Mouse (Mus musculus) gastrocnemius, postnatal 25 days (tissue): ENCODE results near the gene Gm3005. TPM values are rescaled to one million over a fixed set of nuclear protein-coding genes. Genes with fewer than 3 reads are reported as not detected.
"Not testable (repeated sequence)": the region's sequence is repeated elsewhere in the genome, so short reads cannot be mapped to it uniquely, and the experiment has no call there.

Experiments used
- DNase-seq: peaks from one replicate; pipeline ENCODE4 v3.0.0; 2022
- long read RNA-seq, 2 experiments: library from polyadenylated mRNA; stranded (forward); transcript quantifications; one replicate each; pipeline ENCODE4 v2.0.0; 2021
- total RNA-seq, 2 experiments: library from RNA; stranded (reverse); gene quantifications; 1 replicate in 1 of 2; 2 replicates in 1 of 2; pipeline ENCODE4 v1.2.3; 2021

Gm3005 gene
- not detected for total RNA-seq
- long read RNA-seq, experiment 1: 0 reads
- long read RNA-seq, experiment 2: 0 reads

GRCm38 (mm10) chr14:3427803-3428202 lies at the start of gene Gm3005:
TSS of gene Gm3005 (plus strand) at chr14:3428103.
- not testable (repeated sequence) for DNase-seq

- DNase-seq: not testable (repeated sequence)
These were observed 33.1 kb upstream of the Gm3005 start, which contains the start of gene Gm10413 for GRCm38 (mm10) chr14:3394793-3395192. TSS of gene Gm10413 (plus strand) at chr14:3395093.

GRCm38 (mm10) chr14:3412314-3412713 lies 15.6 kb upstream of the Gm3005 start, which contains the start of gene Gm10409:
TSS of gene Gm10409 (plus strand) at chr14:3412614.
- not testable (repeated sequence) for DNase-seq

- DNase-seq: not testable (repeated sequence)
These were observed 21.2 kb downstream of the Gm3005 start, which contains the start of gene Gm10408 for GRCm38 (mm10) chr14:3449079-3449478. TSS of gene Gm10408 (plus strand) at chr14:3449379.

- not testable (repeated sequence) for DNase-seq
These were observed 206.3 kb downstream of the Gm3005 start, which contains the start of gene Gm3012 for GRCm38 (mm10) chr14:3634212-3634611. TSS of gene Gm3012 (plus strand) at chr14:3634512.

Other genes with a start within 250 kb of the Gm3005 start
- not detected for gene Gm5795, start 239.8 kb upstream of the Gm3005 start, total RNA-seq
- gene D830030K20Rik, start 219.6 kb upstream of the Gm3005 start, total RNA-seq: 1 to 10 TPM in 1 of 2 experiments, under 1 TPM in 1; 0.33 to 1.5 TPM
- gene Gm2956, start 95.5 kb upstream of the Gm3005 start, total RNA-seq: not detected
- gene Gm10413, start 33.0 kb upstream of the Gm3005 start, total RNA-seq: not detected
- under 1 TPM in 1 of 2 experiments, not detected in 1; 0.24 TPM for gene Gm10409, start 15.5 kb upstream of the Gm3005 start, total RNA-seq
- not detected for gene Gm10408, start 21.3 kb downstream of the Gm3005 start, total RNA-seq
- gene Gm3012, start 206.4 kb downstream of the Gm3005 start, total RNA-seq: not detected
- under 1 TPM in 1 of 2 experiments, not detected in 1; 0.24 TPM for gene Gm3020, start 223.9 kb downstream of the Gm3005 start, total RNA-seq